Mouse (Mus musculus): ENCODE measurements around the gene Gfod1. TPM values are rescaled to one million over a fixed set of nuclear protein-coding genes. Genes with fewer than 3 reads are reported as not detected.

Gfod1 gene
- 10 to 100 TPM; 94.6 to 99.3 TPM for total RNA-seq (2021)
- long read RNA-seq, experiment 1, partial matches to known transcripts = 0 of 16 reads
- long read RNA-seq, experiment 1, other reads (novel, unspliced or antisense) = 16 of 16 reads
- long read RNA-seq, experiment 2, partial matches to known transcripts = 0 of 24 reads
- long read RNA-seq, experiment 2, other reads (novel, unspliced or antisense) = 24 of 24 reads

DNA sequence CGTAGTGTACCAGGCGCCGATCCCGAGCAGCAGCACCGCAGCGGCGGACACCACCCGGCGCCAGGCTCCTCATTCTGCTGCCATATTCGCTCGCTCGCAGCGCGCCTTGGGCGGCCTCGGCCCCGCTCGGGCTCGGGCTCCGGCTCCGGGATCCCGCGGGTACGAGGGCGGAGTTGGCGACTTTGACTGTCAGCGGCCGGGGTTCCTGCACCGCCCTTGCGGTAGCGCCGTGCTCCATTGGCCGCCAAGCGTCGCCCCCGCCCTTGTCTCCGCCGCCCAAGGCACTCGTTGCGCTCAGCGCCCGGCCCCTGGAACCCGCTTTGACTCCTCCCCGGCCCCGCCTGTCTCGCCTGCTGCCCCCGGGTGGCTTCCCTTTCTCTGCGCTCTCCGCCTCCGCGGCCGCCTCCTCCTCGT, at the start of gene Gfod1:
TSS of gene Gfod1 (minus strand) at position 155 of the 414 bp plus-strand sequence.
- TF ChIP-seq CTCF (conservative IDR thresholded peaks at IDR 0.05) = peak; percentile 62
- peak; percentile 96 for DNase-seq (ENCODE audit: low spot score in 2 of 2)
- peak within 1 kb of the TSS; percentile 69 for H3K4me3 ChIP-seq
- H3K27ac ChIP-seq = peak within 1 kb of the TSS; percentile 98

DNA sequence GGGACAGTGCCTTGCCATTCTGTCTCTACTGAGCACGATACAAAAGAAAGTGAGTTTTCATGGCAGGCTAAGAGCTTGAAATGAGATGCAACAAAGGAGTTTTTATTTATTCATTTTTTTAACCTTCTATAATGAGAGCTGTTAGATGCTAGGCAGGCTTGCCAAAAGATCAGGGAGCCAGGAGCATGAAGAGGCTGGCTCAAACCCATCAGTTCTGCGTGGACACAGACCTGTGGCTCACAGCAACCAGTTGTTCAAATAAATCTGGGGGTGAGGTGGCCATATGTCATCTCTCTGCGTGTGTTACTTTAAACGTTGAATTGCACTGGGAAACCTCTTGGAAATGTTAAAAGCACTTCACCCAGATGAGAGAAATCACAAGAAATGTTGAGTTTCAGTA, 49.4 kb upstream of the Gfod1 start:
- no peak for DNase-seq (ENCODE audit: low spot score in 2 of 2)
- no peak overlapping the region for H3K27ac ChIP-seq
- no peak for TF ChIP-seq CTCF (conservative IDR thresholded peaks at IDR 0.05)
- no peak overlapping the region for H3K4me3 ChIP-seq

DNA sequence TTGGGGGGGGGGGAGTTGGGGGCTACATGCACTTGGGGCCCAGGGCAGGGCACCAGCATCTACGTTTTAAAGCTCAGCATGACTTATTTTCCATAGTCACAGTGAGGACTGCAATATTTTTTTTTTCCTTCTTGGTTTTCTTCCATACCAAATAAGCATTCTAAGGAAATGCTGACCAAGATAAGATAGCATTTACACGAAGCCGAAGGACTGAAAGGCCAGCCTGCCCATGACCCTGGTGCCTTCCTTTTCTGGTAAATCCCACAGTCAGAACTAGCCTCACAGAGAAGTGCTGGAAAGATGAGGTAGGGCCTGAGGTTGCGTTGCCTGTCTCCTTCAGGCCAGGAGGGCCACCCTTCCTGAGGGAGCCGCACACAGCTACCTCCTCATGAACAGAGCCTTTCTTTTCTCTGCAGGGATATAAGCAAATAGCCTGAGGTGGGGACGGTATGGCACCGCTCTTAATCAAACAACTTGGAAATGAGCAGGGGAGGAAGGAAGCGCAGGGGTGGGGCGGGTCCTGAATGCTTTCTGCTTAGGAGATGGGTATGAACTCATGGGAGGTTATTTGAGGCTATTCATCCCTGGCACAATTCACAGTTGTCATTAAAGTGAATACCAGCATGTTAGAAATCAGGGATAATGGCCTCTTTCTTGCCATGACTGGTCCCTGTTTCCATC, 46.7 kb upstream of the Gfod1 start:
- Histone ChIP-seq H3K27ac (no peak overlapping the region), H3K4me3 (no peak overlapping the region)
- DNase-seq (ENCODE audit: low spot score in 2 of 2) = no peak
- TF ChIP-seq CTCF (conservative IDR thresholded peaks at IDR 0.05) = no peak

DNA sequence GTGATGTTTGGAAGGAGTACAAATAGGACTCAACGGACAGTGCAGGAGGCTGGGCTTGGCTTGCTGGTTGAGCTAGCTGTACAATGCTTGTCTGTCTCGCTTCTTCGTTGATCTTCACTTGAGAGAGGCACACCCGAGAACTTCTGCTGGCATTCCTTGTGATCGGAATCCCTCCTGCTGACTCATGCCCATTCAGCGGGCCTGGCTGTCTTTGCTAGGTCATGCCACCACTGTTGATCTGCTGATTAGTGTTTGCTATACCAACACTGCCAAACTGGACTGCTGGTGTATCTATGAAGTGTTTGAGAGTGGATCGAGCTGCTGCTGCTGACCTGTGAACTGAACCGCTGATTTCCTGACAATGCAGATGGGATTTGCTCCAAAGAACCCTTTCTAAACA, 45.4 kb upstream of the Gfod1 start:
- Histone ChIP-seq H3K4me3 (no peak overlapping the region), H3K27ac (no peak overlapping the region)
- no peak for TF ChIP-seq CTCF (conservative IDR thresholded peaks at IDR 0.05)
- DNase-seq (ENCODE audit: low spot score in 2 of 2) = no peak

DNA sequence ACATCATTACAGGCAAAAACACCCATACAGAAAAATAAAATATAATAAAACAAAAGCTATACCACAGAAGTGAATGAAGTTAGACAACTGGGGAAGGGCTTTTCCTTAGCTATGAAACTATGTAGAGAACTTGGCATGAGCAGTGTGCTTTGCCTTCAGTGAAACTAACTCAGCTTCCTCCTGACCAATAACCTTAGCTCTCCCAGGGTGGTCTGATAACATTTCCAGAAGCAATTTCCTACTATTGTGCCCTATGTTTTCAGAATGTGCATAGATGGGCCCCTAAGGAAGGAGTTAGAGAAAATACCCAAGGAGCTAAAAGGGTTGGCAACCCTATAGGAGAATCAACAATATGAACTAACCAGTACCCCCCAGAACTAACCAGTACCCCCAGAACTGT, 42.9 kb upstream of the Gfod1 start:
- no peak for DNase-seq (ENCODE audit: low spot score in 2 of 2)
- no peak for TF ChIP-seq CTCF (conservative IDR thresholded peaks at IDR 0.05)
- H3K4me3 ChIP-seq = no peak overlapping the region
- no peak overlapping the region for H3K27ac ChIP-seq

- no peak overlapping the region for H3K27ac ChIP-seq
- no peak overlapping the region for H3K4me3 ChIP-seq
- DNase-seq (ENCODE audit: low spot score in 2 of 2) = no peak
- no peak for TF ChIP-seq CTCF (conservative IDR thresholded peaks at IDR 0.05)
Observed at GRCm38 (mm10) chr13:43338632-43339031, 34.7 kb upstream of the Gfod1 start.

DNA sequence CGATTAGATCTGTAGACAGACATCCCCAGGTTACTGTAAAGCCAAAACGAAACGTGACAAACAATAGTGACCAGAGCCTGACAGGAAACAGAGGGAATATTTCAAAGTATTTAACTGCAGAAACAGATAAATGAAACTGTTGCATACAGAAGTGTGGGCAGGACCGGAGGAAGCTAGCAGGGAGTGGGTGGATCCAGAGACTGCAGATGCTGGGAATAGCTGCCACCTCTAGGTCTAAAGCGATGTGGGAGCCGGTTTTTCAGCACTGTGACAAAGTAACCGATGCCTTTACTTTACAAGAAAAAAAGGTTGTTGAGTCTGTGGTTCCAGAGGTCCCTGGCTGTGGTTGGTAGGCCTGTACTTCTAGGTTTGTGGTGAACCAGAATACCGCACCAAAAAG, 34.0 kb upstream of the Gfod1 start:
- no peak for TF ChIP-seq CTCF (conservative IDR thresholded peaks at IDR 0.05)
- Histone ChIP-seq H3K27ac (no peak overlapping the region), H3K4me3 (no peak overlapping the region)
- no peak for DNase-seq (ENCODE audit: low spot score in 2 of 2)

GRCm38 (mm10) chr13:43336425-43337221, 32.7 kb upstream of the Gfod1 start:
- no peak overlapping the region for H3K27ac ChIP-seq
- DNase-seq (ENCODE audit: low spot score in 2 of 2) = no peak
- TF ChIP-seq CTCF (conservative IDR thresholded peaks at IDR 0.05) = no peak
- no peak overlapping the region for H3K4me3 ChIP-seq

DNA sequence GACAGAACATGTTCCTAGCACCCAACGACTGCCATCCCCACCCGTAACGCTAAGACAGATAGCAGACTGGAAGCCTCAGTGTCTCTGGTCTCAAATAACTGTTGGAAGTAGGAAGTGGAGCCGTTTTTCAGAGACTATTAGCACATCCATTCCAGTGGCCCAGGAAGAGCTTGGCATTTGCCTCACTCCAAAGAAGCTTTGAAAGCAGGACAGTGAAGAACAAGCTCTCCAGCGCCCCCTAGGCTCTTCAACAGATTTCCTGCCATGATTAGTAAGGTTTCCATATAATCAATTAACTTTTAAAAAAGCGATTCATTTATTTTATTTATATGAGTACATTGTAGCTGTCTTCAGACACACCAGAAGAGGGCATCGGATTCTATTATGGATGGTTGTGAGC, 28.6 kb upstream of the Gfod1 start:
- Histone ChIP-seq H3K4me3 (no peak overlapping the region), H3K27ac (no peak overlapping the region)
- peak; percentile 66 for TF ChIP-seq CTCF (conservative IDR thresholded peaks at IDR 0.05)
- no peak for DNase-seq (ENCODE audit: low spot score in 2 of 2)

GRCm38 (mm10) chr13:43331721-43332444, 27.9 kb upstream of the Gfod1 start:
- Histone ChIP-seq H3K27ac (no peak overlapping the region), H3K4me3 (no peak overlapping the region)
- no peak for TF ChIP-seq CTCF (conservative IDR thresholded peaks at IDR 0.05)
- no peak for DNase-seq (ENCODE audit: low spot score in 2 of 2)

GRCm38 (mm10) chr13:43325427-43325826, 21.5 kb upstream of the Gfod1 start:
- DNase-seq (ENCODE audit: low spot score in 2 of 2) = no peak
- H3K4me3 ChIP-seq = no peak overlapping the region
- H3K27ac ChIP-seq = no peak overlapping the region
- TF ChIP-seq CTCF (conservative IDR thresholded peaks at IDR 0.05) = no peak

DNA sequence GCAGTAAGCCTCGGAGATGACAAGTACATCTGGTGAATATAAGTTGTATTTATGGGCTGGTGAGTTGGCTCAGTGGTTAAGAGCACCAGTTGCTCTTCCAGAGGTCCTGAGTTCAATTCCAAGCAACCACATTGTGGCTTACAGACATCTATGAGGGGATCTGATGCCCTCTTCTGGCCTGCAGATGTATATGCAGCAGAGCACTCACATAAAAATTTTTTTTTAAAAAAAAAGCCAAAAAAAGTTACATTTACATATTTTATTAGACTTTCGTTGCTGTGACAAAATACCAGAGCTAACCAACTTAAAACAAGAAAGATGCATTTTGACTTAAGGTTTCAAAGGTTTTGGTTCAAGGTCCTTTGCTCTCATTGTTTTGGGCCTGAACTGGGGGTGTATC, 17.5 kb upstream of the Gfod1 start:
- Histone ChIP-seq H3K27ac (no peak overlapping the region), H3K4me3 (no peak overlapping the region)
- DNase-seq (ENCODE audit: low spot score in 2 of 2) = no peak
- peak; percentile 68 for TF ChIP-seq CTCF (conservative IDR thresholded peaks at IDR 0.05)

DNA sequence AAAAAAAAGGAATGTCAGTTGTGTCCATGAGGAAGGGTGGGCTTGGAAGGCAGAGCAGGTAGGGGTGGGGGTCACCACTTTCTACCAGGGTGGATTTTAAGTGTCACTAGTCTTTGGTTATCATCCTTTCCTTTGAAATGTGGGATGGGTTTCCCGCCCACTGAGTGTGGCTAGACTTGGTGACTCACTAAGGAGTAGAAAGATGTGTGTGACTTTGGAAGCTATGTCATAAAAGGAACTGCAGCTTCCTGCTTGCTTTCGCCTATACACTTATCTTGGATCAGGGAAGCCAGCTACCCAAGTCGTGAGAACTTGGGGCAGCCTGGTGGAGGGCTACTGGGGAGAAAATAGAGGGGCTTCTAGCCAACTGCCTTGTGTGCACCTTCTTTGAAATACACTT, 15.4 kb upstream of the Gfod1 start:
- Histone ChIP-seq H3K27ac (no peak overlapping the region), H3K4me3 (no peak overlapping the region)
- no peak for TF ChIP-seq CTCF (conservative IDR thresholded peaks at IDR 0.05)
- no peak for DNase-seq (ENCODE audit: low spot score in 2 of 2)
